9 mouse cellular contexts compared by ENCODE assay signal in the genomic region with DNA sequence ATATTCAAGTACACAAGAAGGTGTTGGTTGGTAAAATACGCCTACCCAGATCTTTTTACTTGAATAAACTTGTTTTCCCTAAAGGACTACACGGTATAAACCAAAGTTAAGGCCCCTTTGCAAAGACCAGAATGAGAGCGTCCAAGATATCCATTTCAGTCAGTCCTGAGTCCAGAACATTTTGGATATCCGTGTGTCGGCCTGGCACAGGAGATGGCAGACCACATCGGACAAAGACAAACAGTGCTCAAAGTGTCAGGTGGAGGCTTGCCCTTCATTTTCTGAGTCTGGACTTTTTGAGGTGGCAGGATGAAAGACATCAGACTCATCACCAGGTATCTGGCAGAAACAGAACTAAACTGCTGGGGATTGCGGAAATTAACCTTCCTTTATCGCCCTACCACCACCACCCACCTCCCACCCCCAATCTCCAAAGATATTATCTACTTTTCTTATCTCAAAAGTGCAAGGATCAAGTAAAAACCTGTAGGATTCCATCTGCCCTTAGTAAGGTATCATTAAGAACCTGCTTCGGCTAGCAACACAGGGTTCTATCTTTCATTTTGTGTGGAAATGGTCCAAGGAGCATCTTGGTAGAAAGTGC. TPM values are rescaled to one million over a fixed set of nuclear protein-coding genes. Genes with fewer than 3 reads are reported as not detected.
DNase-seq lines count a peak whose midpoint lies in the region; ATAC-seq lines count a peak whose summit lies in the region.
"Had no signal": no experiment of that assay in that cellular context is flagged by ENCODE, and none has a peak within 500 bp of the region (broad histone marks: within the 10 kb centered on the region; RNA-seq: fewer than 3 reads in every experiment).

No protein-coding gene starts in this region.

- peak overlapping the region; percentile 99 for H3K4me3 ChIP-seq in megakaryocyte, embryonic 14.5 days (replicated peaks)
- H3K4me3 ChIP-seq in limb, embryonic 13.5 days = peak overlapping the region; percentile 80
- H3K4me3 ChIP-seq in stomach, embryonic 15.5 days (replicated peaks) = peak overlapping the region; percentile 75

- 52% methylated on average over 9 of the region's 9 CpGs for WGBS in limb, embryonic 13.5 days
- WGBS in stomach, embryonic 15.5 days = 43% methylated on average over 9 of the region's 9 CpGs

- H3K4me2 ChIP-seq in limb, embryonic 13.5 days (replicated peaks) = peak overlapping the region; percentile 86
- H3K4me2 ChIP-seq in stomach, embryonic 15.5 days = peak overlapping the region; percentile 87

- H3K4me1 ChIP-seq in megakaryocyte, embryonic 14.5 days = peaks cover 50% of the 10 kb centered on the region
- H3K4me1 ChIP-seq in limb, embryonic 13.5 days = peaks cover 46% of the 10 kb centered on the region
- peaks cover 12% of the 10 kb centered on the region; the same call in 1 of the 2 replicates for H3K4me1 ChIP-seq in stomach, embryonic 15.5 days

- no peaks in the 10 kb centered on the region for H3K9me3 ChIP-seq in megakaryocyte, embryonic 14.5 days
- H3K9me3 ChIP-seq in limb, embryonic 13.5 days = no peaks in the 10 kb centered on the region
- H3K9me3 ChIP-seq in stomach, embryonic 15.5 days = no peaks in the 10 kb centered on the region

- DNase-seq in cerebellum, adult 18-20 months = peak; percentile 16 to 20
- DNase-seq in cerebellum, adult 11-12 months = no peak
- no peak for DNase-seq in adipocyte (ENCODE audit: low spot score)
- DNase-seq in right cerebral cortex, adult 2 months (ENCODE audit: low spot score in 2 of 2) = no peak

- H3K27ac ChIP-seq in limb, embryonic 13.5 days = no peak overlapping the region
- no peak overlapping the region for H3K27ac ChIP-seq in stomach, embryonic 15.5 days

- H3K9ac ChIP-seq in limb, embryonic 13.5 days = peak overlapping the region; percentile 91
- no peak overlapping the region for H3K9ac ChIP-seq in stomach, embryonic 15.5 days

- ATAC-seq in megakaryocyte, adult 5-6 weeks (ENCODE audit: poor library complexity, severe bottlenecking) = no peak
- no peak for ATAC-seq in limb, embryonic 13.5 days (ENCODE audit: low FRiP score, low read depth)
- ATAC-seq in stomach, embryonic 15.5 days (ENCODE audit: insufficient read depth, low FRiP score, low read depth) = no peak

- peaks cover 24% of the 10 kb centered on the region for H3K36me3 ChIP-seq in megakaryocyte, embryonic 14.5 days (replicated peaks; ENCODE audit: low read length)
- H3K36me3 ChIP-seq in limb, embryonic 13.5 days = no peaks in the 10 kb centered on the region
- H3K36me3 ChIP-seq in stomach, embryonic 15.5 days = no peaks in the 10 kb centered on the region

- H3K27me3 ChIP-seq in megakaryocyte, embryonic 14.5 days (replicated peaks) = no peaks in the 10 kb centered on the region
- H3K27me3 ChIP-seq in limb, embryonic 13.5 days = no peaks in the 10 kb centered on the region
- H3K27me3 ChIP-seq in stomach, embryonic 15.5 days (replicated peaks) = no peaks in the 10 kb centered on the region

RNA-seq across cellular contexts. Expression of a gene that starts 1.8 kb away (rescaled TPM):
- polyA plus RNA-seq in megakaryocyte, embryonic 14.5 days (2012; ENCODE audit: insufficient read depth, low replicate concordance) = 690 and 1,206 TPM in 2 replicates
- 198 and 202 TPM in 2 replicates for total RNA-seq in megakaryocyte, adult 5-6 weeks (2015)
- 215 and 291 TPM in 2 replicates for total RNA-seq in megakaryocyte, adult 5-6 weeks (2017)
- polyA plus RNA-seq in limb, embryonic 13.5 days (2015; fragmentation: Nextera tagmentation; extraction: Ambion mirVana) = 41.0 and 43.5 TPM in 2 replicates
- 62.5 and 65.3 TPM in 2 replicates for polyA plus RNA-seq in stomach, embryonic 15.5 days (2015; fragmentation: Nextera tagmentation; extraction: Ambion mirVana)

RNA-seq across cellular contexts. Expression of a gene that starts 33.1 kb away (rescaled TPM):
- not detected in 2 replicates for polyA plus RNA-seq in megakaryocyte, embryonic 14.5 days (2012; ENCODE audit: insufficient read depth, low replicate concordance)
- total RNA-seq in megakaryocyte, adult 5-6 weeks (2015) = 0.59 and 1.7 TPM in 2 replicates
- 1.1 and 1.3 TPM in 2 replicates for total RNA-seq in megakaryocyte, adult 5-6 weeks (2017)
- 2.1 and 2.2 TPM in 2 replicates for polyA plus RNA-seq in limb, embryonic 13.5 days (2015; fragmentation: Nextera tagmentation; extraction: Ambion mirVana)
- 8.0 TPM in 2 replicates for polyA plus RNA-seq in stomach, embryonic 15.5 days (2015; fragmentation: Nextera tagmentation; extraction: Ambion mirVana)
- total RNA-seq: liver, adult 2 months had no signal
- polyA plus RNA-seq: liver, adult 2 months had no signal

Comparison
In these comparisons a context has a peak if more than half of its experiments do, and no peak if none do; other contexts are left out.
1. DNase-seq: peak in cerebellum, adult 18-20 months (2 of 2); none in cerebellum, adult 11-12 months (single experiment), adipocyte (single experiment) and right cerebral cortex, adult 2 months (0 of 2).
2. RNA of a gene that starts 1.8 kb away (polyA plus RNA-seq): 690 to 1,206 TPM in megakaryocyte, embryonic 14.5 days; 62.5 to 65.3 TPM in stomach, embryonic 15.5 days and 41.0 to 43.5 TPM in limb, embryonic 13.5 days; every median in the first group is over 10 times any median in the second.
3. Peak in every context shown above with its lines, with median percentiles within 50 percentile points of each other: H3K4me3 ChIP-seq.